Mouse (Mus musculus) activated CD4-positive, CD25-positive, alpha-beta regulatory T cell (primary cell): ENCODE results near the gene Cyp20a1. TPM values are rescaled to one million over a fixed set of nuclear protein-coding genes. Genes with fewer than 3 reads are reported as not detected.

Source experiments
- polyA plus RNA-seq, 2 experiments: library from polyadenylated mRNA; unstranded; fragments of 100-300 nt; shearing (Covaris generic); gene quantifications; one replicate each; pipeline ENCODE4 v1.2.1; 2017

Cyp20a1 gene
- polyA plus RNA-seq = 10 to 100 TPM; 11.1 to 23.8 TPM

DNA sequence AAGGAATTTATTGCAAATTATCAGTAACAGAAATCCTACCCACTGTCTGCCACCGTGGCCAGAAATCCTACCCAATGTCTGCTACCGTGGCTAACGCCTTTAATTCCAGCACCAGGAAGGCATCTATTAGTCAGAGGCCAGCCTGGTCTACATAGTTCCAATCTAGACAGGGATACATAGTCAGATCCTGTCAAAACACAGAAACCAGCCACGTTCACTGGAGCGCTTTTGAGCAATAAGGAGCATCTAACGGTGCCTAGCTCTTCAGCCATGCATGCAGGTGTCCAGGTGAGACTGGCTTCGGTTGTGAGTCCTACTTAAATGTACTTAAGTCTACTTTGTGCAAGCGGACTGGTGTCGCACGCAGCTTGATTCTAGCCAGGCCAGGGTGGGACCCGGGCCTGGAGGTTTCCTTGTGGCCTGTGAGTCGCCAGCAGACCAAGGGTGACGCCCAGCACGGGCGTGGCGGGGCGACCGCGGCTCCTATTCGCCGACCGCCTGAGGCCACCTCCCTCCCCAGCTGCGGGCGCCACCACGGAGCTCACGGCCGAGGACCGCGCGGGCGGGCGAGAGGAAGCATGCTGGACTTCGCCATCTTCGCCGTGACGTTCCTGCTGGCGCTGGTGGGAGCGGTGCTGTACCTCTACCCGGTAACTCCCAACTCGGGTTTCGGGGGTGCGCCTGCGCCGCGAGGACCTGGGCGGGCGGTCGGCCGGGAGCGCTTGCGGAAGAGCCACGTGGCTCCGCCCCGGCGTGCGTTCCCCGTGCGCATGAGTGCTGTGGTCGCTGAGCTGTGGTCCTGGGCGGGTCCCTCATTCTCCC is at the start of gene Cyp20a1:
Gene Cyp20a1, plus strand, starts transcription at position 516 of the 822 bp plus-strand sequence.

GRCm38 (mm10) chr1:60409168-60409828 is 66.2 kb downstream of the Cyp20a1 start, which contains the start of gene Abi2:
Gene Abi2 (plus strand): TSS chr1:60409619.

Other genes with a start within 250 kb of the Cyp20a1 start
- 1 to 10 TPM; 2.9 to 6.5 TPM for gene Carf, start 245.1 kb upstream of the Cyp20a1 start, polyA plus RNA-seq
- gene Wdr12, start 244.7 kb upstream of the Cyp20a1 start, polyA plus RNA-seq = 10 to 100 TPM; 29.4 to 53.4 TPM
- 1 to 10 TPM; 6.0 to 9.1 TPM for gene Nbeal1, start 162.7 kb upstream of the Cyp20a1 start, polyA plus RNA-seq
- gene Abi2, start 66.3 kb downstream of the Cyp20a1 start, polyA plus RNA-seq = 10 to 100 TPM in 1 of 2 experiments, 1 to 10 TPM in 1; 8.4 to 15.4 TPM
- 10 to 100 TPM in 1 of 2 experiments, 1 to 10 TPM in 1; 6.3 to 15.5 TPM for gene Raph1, start 223.8 kb downstream of the Cyp20a1 start, polyA plus RNA-seq